Mouse (Mus musculus) cerebral cortex, adult 2 months (tissue): Measurements from ENCODE around the gene Zdhhc13.

Source experiments
- WGBS: fragments of 180-500 bp; shearing (Covaris S2); methylation state at CpG from one replicate; pipeline ENCODE4 v1.1.7; 2018; 5-methylcytosine and 5-hydroxymethylcytosine counted together

The Zdhhc13 gene

GRCm38 (mm10) chr7:48784773-48785523, 3.9 kb upstream of the Zdhhc13 start:
- WGBS = 89% methylated on average over 11 of the region's 11 CpGs

- WGBS = 49% methylated on average over 3 of the region's 3 CpGs
Measured at GRCm38 (mm10) chr7:48788348-48788747, 455 bp upstream of the Zdhhc13 start.

GRCm38 (mm10) chr7:48790117-48790516, 1.3 kb downstream of the Zdhhc13 start:
- 41% methylated on average over 4 of the region's 4 CpGs for WGBS

DNA sequence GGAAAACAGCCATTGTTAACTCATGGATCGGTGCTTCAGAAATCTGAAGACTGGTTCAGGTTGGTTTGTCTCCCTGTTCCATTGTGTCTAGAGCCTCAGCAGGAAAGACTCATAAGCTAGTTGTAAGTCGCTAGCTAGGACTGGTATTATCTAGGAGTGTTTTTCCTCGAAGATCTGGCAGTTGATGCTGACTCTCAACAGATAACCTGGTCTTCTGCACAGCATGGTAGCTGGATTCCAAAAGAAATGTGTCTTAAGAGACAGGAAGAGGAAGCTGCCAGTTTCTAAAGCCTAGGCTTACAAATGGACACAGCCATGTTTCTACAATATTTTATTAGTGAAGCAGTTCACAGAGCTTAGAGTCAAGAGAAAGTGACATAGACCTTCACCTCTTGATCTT, 2.6 kb downstream of the Zdhhc13 start:
- 77% methylated on average over 3 of the region's 3 CpGs for WGBS

DNA sequence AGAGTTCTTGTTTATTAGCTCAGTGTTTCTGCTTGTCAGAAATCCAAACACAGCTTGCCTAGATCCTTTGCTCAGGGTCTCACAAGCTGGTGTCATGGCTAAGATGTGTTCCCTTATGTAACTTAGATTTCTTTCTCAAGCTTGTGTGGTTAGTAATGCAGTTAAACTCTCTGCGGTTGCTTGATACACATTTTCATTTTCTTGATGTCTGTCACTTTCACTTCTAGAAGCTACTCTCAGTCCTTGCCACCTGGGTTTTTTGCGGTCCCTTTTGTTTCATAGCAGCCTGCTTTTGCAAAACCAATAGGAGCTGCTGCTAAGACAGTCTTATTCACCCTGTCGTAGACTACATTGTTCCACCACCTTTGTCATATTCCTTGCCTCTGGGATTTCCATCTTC, 6.3 kb downstream of the Zdhhc13 start:
- 79% methylated on average over 3 of the region's 3 CpGs for WGBS

GRCm38 (mm10) chr7:48803381-48803780, 14.6 kb downstream of the Zdhhc13 start:
- WGBS = 59% methylated on average over 7 of the region's 7 CpGs

DNA sequence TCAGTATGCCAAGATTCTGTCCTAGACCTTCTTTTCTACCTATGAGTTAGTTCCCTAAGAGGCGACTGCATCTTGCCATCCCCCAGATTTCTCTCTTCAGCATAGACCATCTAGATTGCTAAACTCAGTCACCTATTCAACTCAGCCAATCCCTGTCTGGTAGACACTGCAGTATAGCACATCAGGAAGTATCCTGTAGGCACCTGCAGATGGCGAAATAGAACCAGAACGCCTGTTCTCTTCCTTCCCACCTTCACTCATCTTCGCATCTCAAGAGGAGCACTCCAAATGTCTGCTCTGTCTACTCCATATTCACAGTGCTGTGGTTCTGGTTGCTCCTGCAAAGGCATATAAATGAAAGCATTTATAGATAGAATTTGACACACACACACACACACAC, 17.8 kb downstream of the Zdhhc13 start:
- WGBS = 73% methylated on average over 4 of the region's 4 CpGs

DNA sequence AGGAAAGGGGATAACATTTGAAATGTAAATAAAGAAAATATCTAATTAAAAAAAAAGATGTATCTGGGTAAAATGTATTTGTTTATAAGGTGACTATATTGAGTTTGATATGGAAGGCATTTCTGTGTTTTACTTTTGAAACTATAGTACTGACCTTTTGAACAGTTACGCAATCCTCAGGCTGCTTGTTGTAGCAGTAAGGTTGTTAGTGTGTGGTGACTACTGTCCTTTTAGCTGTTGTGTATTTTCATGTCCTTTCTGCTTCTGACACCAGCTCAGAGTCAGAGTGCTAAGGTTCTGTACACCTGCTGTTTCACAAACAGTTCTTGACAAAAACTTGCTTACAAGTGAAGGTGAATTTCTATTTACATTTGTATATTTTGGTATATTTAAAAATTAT, 21.8 kb downstream of the Zdhhc13 start:
- 95% methylated on average over 1 of the region's 1 CpGs for WGBS

GRCm38 (mm10) chr7:48813594-48813993, 24.8 kb downstream of the Zdhhc13 start:
- 96% methylated on average over 1 of the region's 1 CpGs for WGBS

- WGBS = 90% methylated on average over 5 of the region's 5 CpGs
Measured at GRCm38 (mm10) chr7:48821654-48822053, 32.9 kb downstream of the Zdhhc13 start.

DNA sequence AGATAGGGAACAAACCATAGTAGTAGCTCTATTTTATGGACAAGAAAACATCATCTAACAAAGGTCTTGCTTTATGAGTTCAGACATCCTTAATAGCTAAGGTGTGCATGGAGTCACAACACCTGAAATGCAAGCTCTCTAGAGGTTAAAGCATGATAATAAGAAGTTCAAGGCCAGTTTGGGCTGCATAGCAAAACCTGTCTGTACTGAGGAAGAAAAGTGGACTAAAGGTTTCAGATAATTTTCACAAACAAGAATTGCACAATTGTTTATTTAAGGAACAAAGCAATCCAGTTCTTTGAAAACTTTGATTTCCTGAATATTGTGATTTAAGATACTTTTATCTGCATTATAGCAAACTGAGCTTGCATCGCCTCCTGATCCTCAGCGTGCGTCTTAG, 34.8 kb downstream of the Zdhhc13 start:
- 97% methylated on average over 3 of the region's 3 CpGs for WGBS

DNA sequence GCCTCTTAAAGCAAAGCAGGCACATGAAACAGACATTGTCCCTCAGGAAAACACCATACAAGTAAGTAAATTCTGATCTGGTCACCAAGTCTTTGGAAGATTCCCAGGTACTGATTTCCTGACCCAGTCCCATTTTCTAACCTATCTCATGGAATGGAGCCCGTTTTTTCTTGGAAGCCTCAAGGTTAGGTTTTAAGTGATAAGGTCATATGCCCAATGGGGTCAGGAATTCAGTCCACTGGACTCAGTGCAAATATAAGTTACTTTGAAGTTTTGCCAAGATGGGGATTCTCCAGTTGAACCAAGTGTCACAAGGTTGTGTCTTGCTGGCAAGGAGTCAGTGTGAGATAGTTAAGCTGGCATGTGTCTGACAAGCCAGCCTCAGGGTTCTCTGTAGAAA, 35.9 kb downstream of the Zdhhc13 start:
- 90% methylated on average over 1 of the region's 1 CpGs for WGBS

DNA sequence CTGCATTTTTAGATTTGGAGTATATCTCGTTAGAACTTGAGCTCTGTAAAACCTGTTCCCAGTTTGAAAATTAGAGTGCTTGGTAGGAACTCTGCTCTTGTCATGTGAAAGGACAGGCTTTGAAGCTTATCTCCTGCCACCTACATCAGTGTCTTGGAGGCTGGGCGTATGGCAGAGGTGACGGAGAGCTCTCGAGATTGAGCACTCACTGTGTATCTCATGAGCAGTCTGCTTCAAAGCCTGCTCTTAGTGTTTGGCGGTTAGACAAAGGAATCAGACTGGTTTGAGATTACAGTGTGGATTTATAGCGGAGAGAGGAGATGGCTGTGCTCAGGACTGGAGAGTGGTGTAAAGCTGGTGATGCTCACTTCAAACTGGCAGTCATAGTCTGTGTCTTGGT, 36.4 kb downstream of the Zdhhc13 start:
- 94% methylated on average over 6 of the region's 6 CpGs for WGBS

DNA sequence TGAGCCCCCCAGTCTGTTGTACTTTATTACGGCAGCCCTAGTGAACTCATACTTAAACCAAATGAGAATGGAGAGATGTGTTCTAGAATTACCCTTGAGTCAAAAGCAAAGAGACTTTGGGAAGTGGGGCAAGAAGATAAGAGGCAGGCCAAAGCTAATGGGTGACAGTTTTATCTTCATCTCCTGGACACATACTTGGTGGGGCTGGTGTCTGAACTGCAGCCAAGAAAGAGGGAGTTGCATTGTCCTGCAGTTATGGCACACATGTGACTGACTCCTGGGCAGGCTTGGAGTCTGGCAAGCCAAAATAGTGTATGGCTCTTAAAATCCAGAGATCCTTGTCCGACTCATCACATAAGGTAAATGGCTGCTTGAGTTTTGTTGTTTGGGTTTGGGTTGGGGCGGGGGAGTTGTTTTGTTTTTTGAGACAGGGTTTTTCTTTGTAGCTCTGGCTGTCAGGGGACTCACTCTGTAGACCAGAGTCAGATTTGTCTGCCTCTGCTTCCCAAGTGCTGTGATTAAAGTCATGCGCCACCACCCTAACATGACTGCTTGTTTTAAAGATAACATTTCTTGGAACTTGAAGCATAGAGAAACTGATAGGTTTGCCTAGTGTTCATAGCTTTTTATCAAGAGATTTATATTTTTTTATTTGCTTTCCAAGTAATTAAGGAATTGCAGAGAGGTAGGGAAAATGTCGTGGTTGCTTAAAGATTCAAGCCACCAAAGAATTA, 40.5 kb downstream of the Zdhhc13 start:
- WGBS = 88% methylated on average over 5 of the region's 5 CpGs

DNA sequence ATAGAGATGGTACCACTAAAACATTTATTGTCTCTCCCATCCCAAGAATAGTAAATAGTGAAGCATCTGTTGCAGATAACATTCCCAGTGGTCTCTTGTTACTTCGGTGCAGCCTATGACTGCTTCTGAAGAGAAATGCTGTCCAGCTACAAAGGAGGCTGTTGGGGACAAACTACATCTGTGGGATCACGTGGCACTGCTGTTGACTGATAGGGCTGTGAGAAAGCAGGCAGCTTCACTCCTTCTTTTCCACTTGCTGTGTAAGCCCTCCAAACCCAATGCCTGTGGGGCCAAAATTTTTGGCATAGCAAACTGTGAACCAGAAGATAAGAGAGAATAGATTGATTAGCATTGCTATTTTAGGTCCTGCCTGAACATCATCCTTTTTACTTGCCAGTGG, 41.6 kb downstream of the Zdhhc13 start:
- WGBS = 39% methylated on average over 2 of the region's 2 CpGs

DNA sequence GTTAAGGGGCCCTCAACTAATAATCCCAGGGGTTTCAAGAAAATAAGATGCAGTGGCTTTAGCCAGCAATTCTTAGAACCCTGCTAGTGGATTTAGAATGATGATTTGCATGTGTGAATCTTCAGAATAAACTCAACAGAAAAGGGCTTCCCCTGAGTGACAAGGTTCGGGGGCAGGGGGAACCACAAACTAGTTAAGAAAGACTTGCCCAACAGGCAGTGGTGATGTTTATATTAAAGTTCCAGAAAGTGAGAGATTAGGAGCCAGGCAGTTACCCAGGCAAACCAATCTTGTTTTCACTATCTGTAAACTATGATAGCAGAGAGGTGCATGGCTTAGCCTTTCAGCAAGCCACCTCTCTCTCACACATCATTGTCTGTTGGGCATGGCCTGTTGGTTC, 43.9 kb downstream of the Zdhhc13 start:
- 93% methylated on average over 1 of the region's 1 CpGs for WGBS

GRCm38 (mm10) chr7:48834371-48834970, 45.7 kb downstream of the Zdhhc13 start:
- 46% methylated on average over 4 of the region's 4 CpGs for WGBS

GRCm38 (mm10) chr7:48834989-48835626, 46.3 kb downstream of the Zdhhc13 start:
- WGBS = 63% methylated on average over 12 of the region's 12 CpGs

DNA sequence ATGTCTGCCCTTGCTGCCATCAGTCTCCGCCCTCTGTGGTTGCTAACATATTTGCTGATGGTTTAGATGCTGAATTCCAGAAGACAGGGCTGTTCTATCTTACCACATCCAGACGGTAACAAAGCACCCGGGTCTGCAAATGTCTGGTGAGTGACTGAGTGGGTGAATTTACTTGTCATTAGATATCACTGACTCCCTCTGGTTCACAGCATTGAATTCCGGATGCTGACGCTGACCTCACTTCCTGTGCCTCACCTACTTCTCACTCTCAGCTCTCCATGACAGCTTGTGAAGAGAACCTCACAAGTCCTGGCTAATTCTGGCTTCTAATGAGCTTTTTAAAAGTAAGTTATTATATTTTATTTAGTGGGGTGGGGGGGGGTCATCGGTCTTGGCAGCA, 48.1 kb downstream of the Zdhhc13 start:
- WGBS = 78% methylated on average over 6 of the region's 6 CpGs

DNA sequence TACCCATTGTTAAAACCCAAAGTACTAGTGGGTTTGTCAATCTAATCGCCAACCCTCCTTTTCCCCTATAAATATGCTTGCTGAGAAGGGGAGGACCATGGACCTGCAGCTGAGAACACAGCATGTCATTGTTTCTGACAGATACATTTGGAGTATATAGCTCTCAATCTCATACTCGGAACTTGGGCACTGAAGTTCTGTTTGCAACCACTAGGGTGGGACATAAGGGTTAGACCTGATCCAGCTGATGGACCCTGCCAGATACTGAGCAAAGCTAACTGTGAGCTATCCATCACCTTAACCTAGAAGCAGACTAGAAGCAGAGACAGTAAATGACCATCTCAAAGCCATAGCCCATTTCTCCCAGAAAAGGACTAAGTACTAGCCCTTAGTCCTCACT, 49.6 kb downstream of the Zdhhc13 start:
- WGBS = 71% methylated on average over 2 of the region's 2 CpGs

GRCm38 (mm10) chr7:48840545-48840944, 51.7 kb downstream of the Zdhhc13 start:
- WGBS = 79% methylated on average over 2 of the region's 2 CpGs

DNA sequence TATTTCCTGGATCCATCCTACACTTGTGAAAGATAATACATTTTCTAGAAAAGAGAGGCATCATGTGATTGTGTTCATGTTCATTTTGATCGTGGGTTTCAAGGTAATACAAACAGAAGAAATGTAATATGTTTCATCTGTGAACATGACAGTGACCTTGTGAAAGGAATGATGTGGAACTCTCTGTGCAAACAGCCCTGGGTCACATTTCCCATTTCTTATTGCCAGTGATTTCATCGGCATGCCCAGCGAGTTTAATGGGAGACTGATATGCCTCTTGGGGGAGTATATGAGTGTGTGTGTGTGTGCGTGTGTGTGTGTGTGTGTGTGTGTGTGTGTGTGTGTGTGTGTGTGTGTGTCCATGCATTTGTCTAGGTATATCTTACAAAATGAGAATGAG, 52.7 kb downstream of the Zdhhc13 start:
- 91% methylated on average over 4 of the region's 4 CpGs for whole genome bisulfite sequencing
